Mouse (Mus musculus): ENCODE data around the gene Mphosph9.
"Not testable (repeated sequence)": the region's sequence is repeated elsewhere in the genome, so short reads cannot be mapped to it uniquely, and the experiment has no call there.

Mphosph9 gene

GRCm38 (mm10) chr5:124327510-124328364 is at the start of gene Mphosph9, which contains the start of gene 2810006K23Rik:
Gene Mphosph9 (minus strand): TSS chr5:124327972.
Gene 2810006K23Rik (plus strand): TSS chr5:124328089.
- DNase-seq (ENCODE audit: extremely low spot score), result peak; percentile 99

DNA sequence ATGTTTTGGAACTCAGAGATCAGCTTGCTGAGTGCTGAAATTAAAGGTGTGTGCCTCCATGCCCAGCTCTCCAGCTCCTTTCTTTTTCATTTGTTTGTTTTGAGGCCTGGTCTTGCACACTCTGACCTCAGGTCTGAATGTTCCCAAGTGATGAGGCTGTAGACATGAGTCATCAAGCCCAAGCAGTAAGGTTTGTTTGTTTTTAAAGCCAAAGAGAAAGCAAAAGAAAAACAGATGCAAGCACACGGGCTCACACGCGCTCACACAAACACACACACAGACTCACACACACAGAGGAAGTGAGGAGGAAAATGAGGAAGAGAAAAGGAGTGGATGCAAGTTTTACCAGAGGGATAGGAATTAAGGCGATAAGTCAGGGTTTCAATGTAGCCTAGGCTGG is 49.4 kb upstream of the Mphosph9 start:
- no peak for DNase-seq (ENCODE audit: extremely low spot score)

DNA sequence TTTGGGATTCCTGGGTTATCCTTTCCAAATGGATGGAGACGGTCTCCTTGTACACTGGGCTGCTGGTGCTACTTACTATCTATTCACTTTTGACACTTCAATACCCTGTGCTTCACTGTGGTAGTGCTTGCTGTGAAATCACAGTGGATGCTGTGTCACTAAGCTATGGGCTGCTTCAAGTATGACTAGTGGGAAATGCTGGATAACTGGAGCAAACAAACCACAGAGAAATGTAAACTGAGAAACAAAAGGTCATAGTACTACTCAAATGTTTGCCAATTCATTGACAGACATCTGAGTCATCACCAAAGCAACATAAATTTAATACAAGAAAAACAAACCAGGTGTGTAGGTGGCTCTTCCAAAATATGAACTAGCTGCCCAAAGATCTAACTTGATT is 48.6 kb upstream of the Mphosph9 start:
- no peak for DNase-seq (ENCODE audit: extremely low spot score)

GRCm38 (mm10) chr5:124374298-124374697 is 46.5 kb upstream of the Mphosph9 start:
- DNase-seq (ENCODE audit: extremely low spot score), result no peak

GRCm38 (mm10) chr5:124366721-124367120 is 38.9 kb upstream of the Mphosph9 start:
- no peak for DNase-seq (ENCODE audit: extremely low spot score)

- DNase-seq (ENCODE audit: extremely low spot score), result no peak
These were observed 38.0 kb upstream of the Mphosph9 start for GRCm38 (mm10) chr5:124365754-124366153.

GRCm38 (mm10) chr5:124364173-124364918 is 36.6 kb upstream of the Mphosph9 start:
- DNase-seq (ENCODE audit: extremely low spot score), result no peak

GRCm38 (mm10) chr5:124362982-124363381 is 35.2 kb upstream of the Mphosph9 start, which contains the start of gene Cdk2ap1:
Gene Cdk2ap1 (minus strand): TSS chr5:124363082.
- not testable (repeated sequence) for DNase-seq (ENCODE audit: extremely low spot score)

DNA sequence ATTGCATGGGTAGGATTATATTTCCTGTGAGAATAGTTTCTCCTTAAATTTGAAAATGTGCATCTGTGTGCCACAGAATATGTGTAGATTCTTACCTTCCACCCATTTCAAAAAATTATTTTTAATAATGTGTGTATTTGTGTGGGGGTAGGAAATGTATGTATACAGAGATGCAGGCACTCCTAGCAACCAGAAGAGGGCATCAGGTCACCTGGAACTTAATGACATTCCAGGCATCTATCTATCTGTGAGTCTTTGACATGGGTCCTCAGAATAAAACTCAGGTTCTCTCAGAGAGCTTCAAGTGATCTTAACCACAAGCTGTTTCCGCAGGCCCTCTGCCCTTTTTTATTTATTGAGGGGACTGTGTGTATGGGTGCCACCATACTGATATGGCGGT is 31.9 kb upstream of the Mphosph9 start:
- no peak for DNase-seq (ENCODE audit: extremely low spot score)

- DNase-seq (ENCODE audit: extremely low spot score), result no peak
These were observed 28.9 kb upstream of the Mphosph9 start for GRCm38 (mm10) chr5:124356695-124357094.

DNA sequence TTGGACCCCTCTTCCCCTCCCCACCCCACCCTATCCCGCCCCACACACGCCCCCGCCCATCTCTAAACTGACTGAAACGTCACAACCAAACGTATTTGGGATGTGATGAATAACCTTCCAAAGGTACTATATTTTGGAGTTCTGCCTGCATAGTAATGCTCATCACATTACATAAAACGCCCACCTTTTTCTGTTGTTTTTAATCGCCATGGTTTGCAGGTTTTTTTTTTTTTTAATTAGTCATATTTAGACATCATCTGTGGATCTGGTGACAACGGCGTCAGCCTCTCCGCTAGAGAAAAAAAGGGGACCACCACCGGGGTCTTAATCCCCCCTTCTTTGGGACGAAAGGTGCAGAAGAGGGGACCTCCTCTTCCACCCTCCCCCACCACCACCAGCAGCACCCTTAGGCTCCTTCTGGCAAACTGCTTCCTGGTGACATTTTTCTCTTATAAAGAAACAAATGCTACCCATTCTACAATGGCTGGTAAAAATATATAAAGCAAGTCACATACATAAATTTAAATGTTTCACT is 27.7 kb upstream of the Mphosph9 start:
- no peak for DNase-seq (ENCODE audit: extremely low spot score)

- peak; percentile 71 for DNase-seq (ENCODE audit: extremely low spot score)
These were observed 27.0 kb upstream of the Mphosph9 start for GRCm38 (mm10) chr5:124354574-124355424.

GRCm38 (mm10) chr5:124353726-124354547 is 26.2 kb upstream of the Mphosph9 start:
- peak; percentile 39 for DNase-seq (ENCODE audit: extremely low spot score)

DNA sequence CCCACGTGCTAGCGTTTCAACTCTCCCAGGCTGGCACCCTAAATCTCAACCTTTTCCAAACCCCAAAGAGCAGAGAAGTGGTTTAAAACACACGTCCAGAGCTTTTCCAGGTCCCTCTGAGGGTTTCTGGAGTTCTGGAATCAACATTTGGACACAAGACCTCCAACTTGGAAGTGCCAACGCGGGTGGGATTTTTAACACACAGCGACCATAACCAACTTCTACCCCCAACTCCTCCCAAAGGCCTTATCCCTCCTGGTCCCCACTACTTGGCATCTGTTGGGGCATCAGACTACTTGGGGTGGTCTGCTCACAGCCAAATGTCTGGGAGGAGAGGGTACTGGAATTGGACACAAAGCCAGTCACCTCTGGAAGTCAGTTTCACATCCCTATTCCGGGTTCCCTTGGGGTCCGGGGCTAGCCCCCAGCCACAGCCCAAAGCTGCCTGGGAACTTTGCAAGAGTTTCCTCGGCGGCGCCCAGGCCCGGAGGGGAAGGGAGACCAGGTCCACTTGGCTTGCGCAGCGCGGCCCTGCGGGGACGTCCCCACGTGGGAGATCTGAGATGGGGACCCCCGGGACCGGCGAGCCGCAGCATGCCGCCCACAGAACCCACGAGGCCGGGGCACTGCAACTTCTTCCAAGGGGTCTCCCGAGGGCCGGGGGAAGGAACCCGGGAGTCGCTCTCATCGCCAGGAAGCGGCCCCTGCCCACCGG is 25.4 kb upstream of the Mphosph9 start:
- DNase-seq (ENCODE audit: extremely low spot score), result peak; percentile 65

GRCm38 (mm10) chr5:124352141-124352920 is 24.6 kb upstream of the Mphosph9 start:
- DNase-seq (ENCODE audit: extremely low spot score), result peak; percentile 94

DNA sequence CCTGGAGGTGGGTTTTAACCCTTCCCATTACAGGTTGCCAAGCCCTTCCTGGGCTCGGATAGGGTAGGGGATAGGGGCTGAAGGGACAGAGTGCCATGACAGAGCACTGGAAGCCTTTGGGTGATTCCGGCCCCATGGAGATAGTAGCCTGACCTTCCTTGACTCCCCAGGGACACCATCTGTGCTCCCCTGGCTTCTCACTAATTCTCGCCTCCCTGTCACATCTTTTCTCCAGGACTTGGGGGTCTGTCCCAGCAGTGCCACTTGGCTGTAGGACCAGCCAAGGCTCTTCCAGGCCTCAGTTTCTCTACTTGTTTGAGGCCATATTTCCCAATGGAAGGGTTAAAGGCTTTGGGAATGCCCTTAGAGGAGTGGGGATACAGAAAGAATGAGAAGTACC is 23.8 kb upstream of the Mphosph9 start:
- DNase-seq (ENCODE audit: extremely low spot score), result no peak

DNA sequence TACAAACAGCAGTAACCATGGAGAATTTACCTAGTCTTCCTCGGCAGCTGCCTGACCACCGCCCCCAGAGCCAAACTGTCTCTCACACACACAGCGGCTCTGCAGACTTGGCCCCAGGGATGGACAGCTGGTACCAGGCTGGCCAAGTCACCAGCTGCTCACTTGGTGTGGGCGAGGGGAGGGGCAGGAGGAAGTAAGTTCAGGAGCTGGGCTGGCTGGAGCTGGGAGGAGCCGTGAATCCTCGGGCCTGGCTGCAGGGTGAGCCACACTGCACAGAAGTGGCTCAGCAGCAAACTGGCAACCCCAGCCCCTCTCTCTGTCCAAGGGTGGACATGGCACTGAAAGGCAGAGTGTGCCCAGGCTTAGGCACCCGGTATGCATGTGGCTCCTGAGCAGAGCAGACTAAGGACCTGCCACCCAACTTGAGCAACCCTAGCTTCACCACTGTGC is 23.4 kb upstream of the Mphosph9 start:
- peak; percentile 50 for DNase-seq (ENCODE audit: extremely low spot score)

- DNase-seq (ENCODE audit: extremely low spot score), result no peak
These were observed 22.6 kb upstream of the Mphosph9 start for GRCm38 (mm10) chr5:124350350-124350749.

GRCm38 (mm10) chr5:124349196-124349595 is 21.4 kb upstream of the Mphosph9 start:
- no peak for DNase-seq (ENCODE audit: extremely low spot score)

Data from embryo, embryonic 9.5 days (tissue).